Mouse (Mus musculus) urinary bladder, postnatal 25 days (tissue): ENCODE measurements around the gene Tmem201.
"Not testable (repeated sequence)": the region's sequence is repeated elsewhere in the genome, so short reads cannot be mapped to it uniquely, and the experiment has no call there.

ENCODE experiments used
- DNase-seq: peaks from one replicate; pipeline ENCODE4 v3.0.0; 2022; ENCODE audit warnings: low spot score

Gene Tmem201

GRCm38 (mm10) chr4:149737383-149738324 lies at the start of gene Tmem201:
Gene Tmem201, minus strand, starts transcription at chr4:149738044.
- DNase-seq: peak; percentile 96

DNA sequence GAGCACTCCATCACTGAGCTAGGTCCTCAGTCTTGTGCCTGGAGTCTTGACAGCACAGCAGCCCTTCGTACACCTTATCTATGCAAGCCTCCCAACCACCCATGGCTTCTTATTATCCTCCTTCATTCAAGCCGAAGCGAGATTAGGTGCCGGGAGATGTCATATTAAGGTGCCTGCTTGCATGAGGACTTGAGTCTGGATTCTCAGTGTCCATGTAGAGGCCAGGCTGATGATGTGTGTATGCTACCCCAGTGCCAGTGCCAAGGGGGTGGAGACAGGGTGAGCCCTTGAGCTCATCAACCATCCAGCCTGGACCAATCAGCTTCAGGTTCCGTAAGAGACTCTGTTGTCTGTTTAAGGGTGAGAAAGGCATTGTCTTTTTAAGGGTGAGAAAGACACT lies 47.1 kb upstream of the Tmem201 start:
- DNase-seq: no peak

DNA sequence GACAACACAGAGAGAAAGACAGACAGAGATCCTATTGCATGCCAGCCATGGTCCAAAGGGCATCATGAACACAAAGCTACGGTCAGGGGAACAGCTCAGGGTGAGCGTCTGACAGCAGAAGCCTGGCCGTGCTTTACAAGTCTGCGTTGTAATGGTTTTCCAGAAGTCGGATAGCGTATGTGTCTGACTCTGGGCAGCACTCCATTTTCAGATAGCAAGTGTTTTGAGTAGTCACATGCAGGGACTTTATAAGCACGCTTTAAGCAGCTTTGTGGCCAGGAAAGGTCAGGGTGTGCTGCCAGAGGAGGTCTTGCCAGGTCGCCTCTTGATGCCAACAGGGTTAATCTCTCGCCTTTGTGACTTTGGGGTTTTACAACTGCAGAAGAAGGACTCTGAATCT lies 46.5 kb upstream of the Tmem201 start:
- no peak for DNase-seq

DNA sequence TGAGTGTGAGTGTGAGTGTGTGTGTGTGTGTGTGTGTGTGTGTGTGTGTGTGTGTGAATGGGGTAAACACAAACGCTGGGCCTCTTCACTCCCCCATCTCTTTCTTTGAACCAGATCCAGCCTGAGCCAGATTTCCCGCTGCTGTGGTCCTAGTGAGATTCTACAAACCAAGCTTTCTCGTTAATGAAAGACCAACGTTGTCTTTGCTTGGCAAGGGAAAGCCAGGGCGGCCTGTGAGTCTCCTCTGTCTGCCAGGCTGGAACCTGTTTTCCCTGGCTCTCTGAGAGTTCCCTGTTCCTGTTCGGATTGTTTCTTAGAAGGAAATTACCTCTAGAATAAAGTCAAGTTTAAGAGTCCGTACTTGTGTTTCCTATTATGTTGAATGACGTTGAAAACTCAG lies 45.1 kb upstream of the Tmem201 start:
- no peak for DNase-seq

DNA sequence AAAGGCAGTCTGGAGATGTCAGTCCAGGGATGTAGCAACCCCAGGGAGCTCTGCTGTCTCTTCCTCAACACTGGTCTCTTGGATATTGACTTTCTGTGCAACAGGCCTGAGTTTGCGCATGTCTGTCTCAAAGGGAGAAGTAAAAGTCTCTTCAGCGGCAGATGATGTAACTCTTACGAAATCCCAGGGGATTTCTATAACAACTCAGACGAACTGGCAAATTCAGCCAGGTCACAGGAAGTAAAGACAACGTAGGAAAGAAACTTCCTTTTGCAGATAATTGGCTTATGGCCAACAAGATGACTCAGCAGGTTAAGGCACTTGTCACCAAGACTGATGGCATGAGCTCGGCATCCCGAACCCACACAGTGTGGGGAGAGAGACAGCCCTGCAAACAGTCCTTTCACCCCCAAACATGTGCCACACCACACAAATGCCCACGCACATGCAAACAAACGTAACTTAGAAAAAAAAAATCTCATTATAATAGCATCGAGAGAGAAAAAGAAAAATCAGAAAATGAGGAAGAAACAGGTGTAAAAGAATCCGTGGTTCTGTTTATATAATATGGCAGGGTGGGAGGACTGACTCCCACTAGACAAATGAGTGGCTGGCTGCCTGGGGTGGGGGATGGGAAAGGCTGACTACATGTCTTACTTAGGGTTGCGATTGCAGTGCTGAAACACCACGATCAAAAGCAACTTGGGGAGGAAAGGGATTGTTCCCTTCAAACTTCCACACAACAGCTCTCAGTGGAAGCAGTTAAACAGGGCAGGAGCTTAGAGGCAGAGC lies 42.9 kb upstream of the Tmem201 start:
- DNase-seq: no peak

GRCm38 (mm10) chr4:149779966-149780365 lies 42.1 kb upstream of the Tmem201 start:
- DNase-seq: no peak

- no peak for DNase-seq
Observed at GRCm38 (mm10) chr4:149777126-149777525, 39.3 kb upstream of the Tmem201 start.

DNA sequence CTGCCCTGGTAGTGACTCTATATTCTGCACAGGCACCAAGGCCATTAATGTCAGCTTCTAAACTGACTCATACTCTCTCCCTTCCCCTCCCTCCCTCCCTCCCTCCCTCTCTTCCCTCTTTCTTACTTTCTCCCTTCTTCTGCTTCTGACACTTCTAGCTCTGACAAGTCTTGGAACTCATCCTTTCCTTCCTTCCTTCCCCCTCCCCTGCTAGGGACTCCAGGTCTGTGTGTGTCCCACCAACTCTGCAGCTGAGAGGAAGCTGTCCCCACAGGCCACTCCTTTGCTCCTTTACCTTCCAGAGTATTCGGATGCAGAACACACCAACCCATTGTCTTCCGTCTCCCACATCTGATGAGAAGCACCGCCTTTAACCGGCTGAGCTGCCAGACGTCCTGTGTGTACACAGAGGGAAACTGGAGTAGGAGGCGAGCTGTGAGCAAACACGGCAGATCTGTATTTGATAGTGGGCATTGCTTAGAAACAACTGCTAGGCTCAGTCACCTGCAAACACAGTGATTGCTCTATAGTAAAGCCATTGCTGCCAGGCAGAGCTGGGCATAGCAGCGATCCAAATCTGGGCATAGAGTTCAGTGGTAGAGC lies 38.0 kb upstream of the Tmem201 start:
- no peak for DNase-seq

DNA sequence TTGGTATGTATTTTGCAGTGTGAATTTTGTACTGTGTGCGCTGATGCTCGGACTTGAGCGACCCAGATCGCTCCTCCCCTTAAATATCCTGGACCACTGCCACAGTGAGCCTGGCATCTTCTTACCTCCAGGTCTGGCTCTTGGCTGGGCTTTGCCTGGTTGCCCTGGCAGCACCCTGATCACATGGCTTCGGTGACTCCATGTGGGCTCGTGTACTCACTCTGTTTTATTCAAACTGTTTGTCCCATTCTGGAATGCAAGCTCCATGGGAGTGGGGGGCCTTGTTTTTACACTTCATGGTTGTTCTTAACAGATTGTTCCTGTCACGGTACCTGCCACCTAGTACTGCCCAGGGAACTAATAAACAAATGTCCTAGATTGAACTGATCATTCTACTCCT lies 37.5 kb upstream of the Tmem201 start:
- no peak for DNase-seq

DNA sequence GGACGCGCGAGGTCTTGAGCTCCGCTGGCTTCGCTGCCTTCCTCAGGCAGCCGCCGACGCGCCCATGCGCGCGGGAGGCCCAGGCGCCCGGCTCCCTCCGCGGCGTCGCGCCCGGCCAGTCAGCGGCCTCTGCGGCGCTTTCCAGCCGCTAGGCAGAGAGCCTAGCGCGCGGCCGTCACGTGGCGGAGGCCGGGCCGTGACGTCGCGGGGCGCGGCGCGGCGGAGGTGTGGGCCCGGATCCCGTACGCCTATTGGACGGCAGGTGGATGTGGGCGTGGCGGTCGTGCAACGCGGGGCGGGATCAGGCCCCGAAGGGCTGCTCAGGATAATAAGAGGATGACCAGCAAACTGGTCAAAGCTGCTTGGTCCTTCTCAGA lies 36.2 kb upstream of the Tmem201 start, which contains the start of gene Slc25a33:
TSS of gene Slc25a33 (minus strand) at position 184 of the 377 bp plus-strand sequence.
- peak; percentile 97 for DNase-seq

DNA sequence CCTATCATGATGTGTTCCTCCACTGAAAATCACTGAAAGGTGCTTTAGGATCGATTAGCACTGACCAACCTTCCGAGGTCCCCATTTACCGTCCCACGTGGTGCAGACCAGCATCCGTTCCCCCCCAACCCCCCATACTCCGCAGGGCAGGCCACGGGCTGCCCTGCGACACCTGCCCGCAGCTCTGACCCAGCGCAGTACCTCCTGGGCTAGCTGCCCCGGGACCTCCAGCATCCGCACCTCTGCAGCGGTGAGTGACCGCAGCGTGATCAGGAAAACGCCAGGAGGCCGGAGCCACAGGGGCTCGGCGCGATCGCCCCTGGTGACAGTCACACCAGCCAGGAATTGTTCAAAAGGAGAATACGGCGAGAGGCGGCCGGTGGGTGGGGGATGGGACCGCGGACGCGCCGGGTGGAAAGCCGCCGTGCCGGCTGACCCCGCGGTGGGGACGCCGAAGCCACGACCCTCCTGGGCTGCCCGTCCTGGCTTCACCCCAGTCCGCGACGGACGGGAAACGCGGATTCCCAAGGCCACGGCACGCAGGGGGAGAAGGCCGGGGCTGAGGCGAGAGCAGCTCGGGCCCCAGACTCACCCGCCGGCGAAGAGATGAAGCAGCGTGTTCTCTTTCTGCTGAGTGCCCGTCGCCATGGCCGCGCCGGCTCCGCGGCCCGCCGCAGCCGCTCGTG lies 35.7 kb upstream of the Tmem201 start:
- DNase-seq: peak; percentile 38

DNA sequence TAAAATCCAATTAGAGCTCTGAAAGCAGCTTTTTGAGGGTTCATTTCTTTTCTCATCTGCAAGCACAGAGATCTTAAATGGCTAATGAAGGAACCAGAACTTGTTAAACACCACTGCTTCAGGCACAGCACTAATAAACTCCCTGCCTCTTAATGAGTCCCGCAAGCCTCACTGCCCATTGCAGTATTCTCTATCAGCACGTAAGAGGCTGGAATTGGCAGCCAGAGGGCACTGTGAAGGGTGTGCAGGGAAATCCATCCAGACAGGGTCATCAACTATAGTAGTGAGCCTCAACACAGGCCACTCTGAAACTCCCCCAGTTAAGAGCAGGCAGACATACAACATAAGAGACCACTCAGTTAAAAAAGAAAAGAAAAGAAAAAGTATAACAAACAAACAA lies 34.5 kb upstream of the Tmem201 start:
- DNase-seq: no peak

DNA sequence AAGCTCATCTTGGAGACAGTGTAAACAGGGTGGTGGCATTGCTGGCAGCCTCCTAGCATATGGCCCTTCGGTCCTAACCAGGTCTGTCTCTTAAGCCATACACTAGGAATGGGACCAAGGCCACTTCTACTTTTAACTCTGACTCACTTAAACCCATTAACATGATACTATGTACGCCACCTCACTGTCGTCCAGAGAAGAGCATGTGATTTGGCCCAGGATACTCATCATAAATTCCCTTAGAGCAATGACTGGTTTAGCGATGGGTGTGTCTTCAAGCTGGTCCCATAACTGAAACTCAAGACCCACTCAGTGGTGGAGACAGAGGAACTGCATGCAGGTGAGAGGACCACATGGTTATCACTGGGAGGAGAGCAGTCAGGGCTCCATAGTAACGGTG lies 27.4 kb upstream of the Tmem201 start:
- DNase-seq: no peak

GRCm38 (mm10) chr4:149763335-149763734 lies 25.5 kb upstream of the Tmem201 start:
- no peak for DNase-seq

GRCm38 (mm10) chr4:149759517-149759916 lies 21.7 kb upstream of the Tmem201 start:
- no peak for DNase-seq

GRCm38 (mm10) chr4:149758423-149758822 lies 20.6 kb upstream of the Tmem201 start:
- DNase-seq: no peak

- not testable (repeated sequence) for DNase-seq
Observed at GRCm38 (mm10) chr4:149756546-149756945, 18.7 kb upstream of the Tmem201 start.

DNA sequence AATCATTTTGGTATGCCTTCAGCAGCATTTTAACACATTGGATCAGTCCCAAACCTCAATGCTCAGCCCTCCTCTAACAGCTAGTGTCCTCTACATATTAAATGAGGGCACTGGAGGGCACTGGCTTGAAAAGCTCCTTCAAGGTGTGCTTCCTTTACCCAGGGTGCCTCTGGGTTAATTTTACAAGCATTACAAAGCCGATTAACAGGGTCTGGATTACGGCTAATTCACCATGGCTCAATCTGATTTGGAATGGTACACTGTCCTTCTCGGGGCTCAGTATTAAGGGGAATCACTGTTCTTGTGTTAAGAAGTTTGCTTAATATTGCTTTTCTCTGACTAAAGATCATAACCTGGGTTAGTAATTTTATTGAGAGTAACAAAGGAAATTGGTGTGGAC lies 15.0 kb upstream of the Tmem201 start:
- DNase-seq: no peak

DNA sequence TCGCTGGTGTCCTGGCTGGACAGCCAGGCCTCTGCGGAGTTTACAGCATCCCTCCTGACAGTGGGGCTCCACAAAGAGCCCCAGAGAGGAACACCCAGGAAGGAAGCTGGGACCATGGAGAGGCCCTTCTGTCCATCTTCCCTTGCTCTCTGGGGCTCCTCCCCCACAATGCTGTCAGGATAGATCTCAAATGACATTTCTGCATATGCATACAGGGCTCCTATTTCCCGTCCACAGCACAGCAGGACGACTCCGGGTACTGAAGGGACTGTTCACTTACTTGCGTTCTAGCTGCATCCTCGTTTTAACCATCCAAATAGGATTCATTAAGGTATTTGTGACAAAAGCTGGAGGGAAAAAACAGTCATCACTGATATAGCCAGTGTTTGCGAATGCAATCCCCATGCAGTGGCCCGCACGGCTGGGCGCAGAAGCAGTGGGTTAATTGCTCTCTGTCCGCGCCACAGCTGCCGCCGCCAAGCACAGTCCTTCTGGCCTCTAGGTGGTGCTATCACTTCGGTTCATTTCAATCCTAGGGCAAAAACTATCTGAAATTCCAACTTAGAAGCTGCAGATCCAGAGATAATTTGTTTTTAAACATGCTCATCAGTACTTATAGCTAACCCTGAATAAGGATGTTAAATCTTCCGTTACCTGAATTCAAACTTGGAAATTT lies 14.4 kb upstream of the Tmem201 start:
- DNase-seq: peak; percentile 60

GRCm38 (mm10) chr4:149750671-149751070 lies 12.8 kb upstream of the Tmem201 start:
- DNase-seq: no peak

DNA sequence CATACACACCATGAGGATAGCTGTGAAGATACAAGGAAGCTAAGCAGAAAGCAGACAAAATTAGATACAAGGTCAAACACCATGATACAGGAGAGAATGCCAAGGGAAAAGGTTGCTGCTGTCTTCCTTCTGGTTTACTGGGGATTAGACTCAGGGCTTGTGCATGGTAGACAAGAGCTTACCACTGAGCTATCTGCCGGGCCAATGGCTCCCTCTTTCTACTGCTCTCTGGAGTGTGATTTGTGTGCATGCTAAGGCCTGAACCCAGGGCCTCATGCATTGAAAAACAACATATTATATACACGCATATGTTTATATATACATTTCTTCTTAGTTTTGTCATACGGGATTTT lies 11.8 kb upstream of the Tmem201 start:
- not testable (repeated sequence) for DNase-seq
